Mouse (Mus musculus) CH12.LX (cell line): ENCODE data around the gene Nnat. TPM values are rescaled to one million over a fixed set of nuclear protein-coding genes. Genes with fewer than 3 reads are reported as not detected.

Experiments
- DNase-seq: peaks from one replicate; pipeline ENCODE4 v3.0.0-alpha.2; 2013; ENCODE audit errors: extremely low read depth
- H3K27ac ChIP-seq: 2 replicates; pipeline ENCODE4 v1.5.1; 2012; ENCODE audit warnings: low read depth, mild to moderate bottlenecking, control low read depth, moderate library complexity; ENCODE audit not compliant: insufficient read depth
- H3K27me3 ChIP-seq: replicated peaks from 2 replicates; pipeline ENCODE3; 2012; ENCODE audit warnings: inconsistent platforms
- H3K36me3 ChIP-seq, 2 experiments: replicated peaks in 1 of 2; 2 replicates each; pipeline versions ENCODE3 to v1.6.1; 2012; ENCODE audit warnings: inconsistent platforms in 1 of 2, low read length in 1 of 2, mild to moderate bottlenecking in 1 of 2, mixed read lengths in 1 of 2, moderate library complexity in 1 of 2; ENCODE audit not compliant: control insufficient read depth in 1 of 2, insufficient read depth in 1 of 2
- H3K4me1 ChIP-seq, 2 experiments: 2 replicates each; pipeline ENCODE4 v1.6.1; 2012; ENCODE audit warnings: inconsistent platforms in 1 of 2, moderate library complexity in 1 of 2; ENCODE audit not compliant: insufficient read depth in 2 of 2, control insufficient read depth in 1 of 2
- H3K4me2 ChIP-seq: 2 replicates; pipeline ENCODE4 v1.6.1; 2012; ENCODE audit warnings: low read depth, mild to moderate bottlenecking, control low read depth; ENCODE audit not compliant: poor library complexity, insufficient read depth, severe bottlenecking
- H3K4me3 ChIP-seq, 3 experiments: fragments of 150-350 bp in 1 of 3; sonication (generic) in 1 of 3; replicated peaks in 1 of 3; 2 replicates each; pipeline versions ENCODE3 to v1.5.1; 2011 to 2012; ENCODE audit warnings: low read depth in 2 of 3, low read length in 2 of 3, mild to moderate bottlenecking in 2 of 3, moderate library complexity in 2 of 3, control low read depth in 1 of 3, improper control_type of control experiment in 1 of 3, inconsistent platforms in 1 of 3, mixed read lengths in 1 of 3; ENCODE audit not compliant: poor library complexity in 1 of 3
- H3K79me2 ChIP-seq: replicated peaks from 2 replicates; pipeline ENCODE4 v1.6.1; 2012; ENCODE audit warnings: mild to moderate bottlenecking, moderate library complexity; ENCODE audit not compliant: control insufficient read depth, poor library complexity, insufficient read depth, severe bottlenecking; ENCODE audit errors: extremely low read depth
- H3K9ac ChIP-seq: 2 replicates; pipeline ENCODE4 v1.6.1; 2012; ENCODE audit warnings: low read depth, mild to moderate bottlenecking, control low read depth, moderate library complexity; ENCODE audit not compliant: insufficient read depth
- H3K9me3 ChIP-seq: replicated peaks from 2 replicates; pipeline ENCODE3; 2012; ENCODE audit warnings: low read length, inconsistent platforms, mixed read lengths
- BHLHE40 ChIP-seq: IDR thresholded peaks from 2 replicates; pipeline ENCODE4 v1.6.1; 2011; ENCODE audit warnings: mild to moderate bottlenecking, low read depth, low read length, improper control_type of control experiment
- CHD2 ChIP-seq: IDR thresholded peaks from 2 replicates; pipeline ENCODE4 v1.6.1; 2011; ENCODE audit warnings: low read length, improper control_type of control experiment
- CTCF ChIP-seq, 2 experiments: IDR thresholded peaks in 1 of 2; conservative IDR thresholded peaks in 1 of 2; 2 replicates each; pipeline ENCODE4 v1.5.1; 2011 to 2012; ENCODE audit warnings: low read depth in 2 of 2, low read length in 2 of 2, improper control_type of control experiment in 1 of 2, inconsistent platforms in 1 of 2, mild to moderate bottlenecking in 1 of 2, moderate library complexity in 1 of 2
- E2F4 ChIP-seq: IDR thresholded peaks from 2 replicates; pipeline ENCODE4 v1.6.1; 2011; ENCODE audit warnings: low read depth, low read length, improper control_type of control experiment; ENCODE audit not compliant: insufficient replicate concordance
- ELF1 ChIP-seq: IDR thresholded peaks from 2 replicates; pipeline ENCODE4 v1.6.1; 2014; ENCODE audit warnings: low read depth, mild to moderate bottlenecking, inconsistent platforms, low read length, improper control_type of control experiment
- ETS1 ChIP-seq: conservative IDR thresholded peaks from 2 replicates; pipeline ENCODE4 v1.6.1; 2012; ENCODE audit warnings: low read depth, mild to moderate bottlenecking, inconsistent platforms, low read length, improper control_type of control experiment, moderate library complexity
- GABPA ChIP-seq: IDR thresholded peaks from 2 replicates; pipeline ENCODE4 v1.6.1; 2012; ENCODE audit warnings: low read depth, low read length, improper control_type of control experiment, inconsistent platforms; ENCODE audit not compliant: insufficient replicate concordance
- HCFC1 ChIP-seq: IDR thresholded peaks from 2 replicates; pipeline ENCODE4 v1.6.1; 2012; ENCODE audit warnings: low read depth, mild to moderate bottlenecking, inconsistent platforms, low read length, improper control_type of control experiment
- JUN ChIP-seq: IDR thresholded peaks from 2 replicates; pipeline ENCODE4 v1.6.1; 2011; ENCODE audit warnings: low read depth, mild to moderate bottlenecking, low read length, improper control_type of control experiment, moderate library complexity; ENCODE audit not compliant: insufficient read depth
- KAT2A ChIP-seq: IDR thresholded peaks from 2 replicates; pipeline ENCODE4 v1.6.1; 2012; ENCODE audit warnings: low read length, improper control_type of control experiment, inconsistent platforms; ENCODE audit not compliant: insufficient replicate concordance
- MAFK ChIP-seq: IDR thresholded peaks from 2 replicates; pipeline ENCODE4 v1.6.1; 2011; ENCODE audit warnings: low read length, improper control_type of control experiment; ENCODE audit not compliant: insufficient replicate concordance
- MAZ ChIP-seq: IDR thresholded peaks from 2 replicates; pipeline ENCODE4 v1.6.1; 2012; ENCODE audit warnings: low read depth, mild to moderate bottlenecking, inconsistent platforms, low read length, improper control_type of control experiment, moderate library complexity
- MEF2A ChIP-seq: IDR thresholded peaks from 2 replicates; pipeline ENCODE4 v1.6.1; 2014; ENCODE audit warnings: low read depth, mild to moderate bottlenecking, inconsistent platforms, low read length, improper control_type of control experiment, borderline replicate concordance
- MYC ChIP-seq: IDR thresholded peaks from 2 replicates; pipeline ENCODE4 v1.6.1; 2011; ENCODE audit warnings: low read depth, mild to moderate bottlenecking, improper control_type of control experiment, low read length
- NELFE ChIP-seq: IDR thresholded peaks from 2 replicates; pipeline ENCODE4 v1.6.1; 2011; ENCODE audit warnings: low read depth, low read length, improper control_type of control experiment
- NRF1 ChIP-seq: IDR thresholded peaks from 2 replicates; pipeline ENCODE4 v1.6.1; 2014; ENCODE audit warnings: low read depth, mild to moderate bottlenecking, inconsistent platforms, low read length, improper control_type of control experiment, moderate library complexity
- PAX5 ChIP-seq: IDR thresholded peaks from 2 replicates; pipeline ENCODE4 v1.6.1; 2012; ENCODE audit warnings: low read length, inconsistent platforms, mixed read lengths
- POLR2AphosphoS2 ChIP-seq: IDR thresholded peaks from 2 replicates; pipeline ENCODE4 v1.6.1; 2011; ENCODE audit warnings: low read depth, low read length, improper control_type of control experiment
- RAD21 ChIP-seq: IDR thresholded peaks from 2 replicates; pipeline ENCODE4 v1.6.1; 2011; ENCODE audit warnings: low read depth, mild to moderate bottlenecking, low read length, improper control_type of control experiment, moderate library complexity
- SIN3A ChIP-seq: IDR thresholded peaks from 2 replicates; pipeline ENCODE4 v1.6.1; 2012; ENCODE audit warnings: low read length, improper control_type of control experiment, inconsistent platforms
- TCF12 ChIP-seq: IDR thresholded peaks from 2 replicates; pipeline ENCODE4 v1.6.1; 2014; ENCODE audit warnings: low read depth, mild to moderate bottlenecking, inconsistent platforms, low read length, improper control_type of control experiment
- UBTF ChIP-seq: IDR thresholded peaks from 2 replicates; pipeline ENCODE4 v1.6.1; 2012; ENCODE audit warnings: low read depth, mild to moderate bottlenecking, inconsistent platforms, low read length, improper control_type of control experiment, moderate library complexity
- USF2 ChIP-seq: conservative IDR thresholded peaks from 2 replicates; pipeline ENCODE4 v1.6.1; 2011; ENCODE audit warnings: low read depth, low read length, improper control_type of control experiment
- ZC3H11A ChIP-seq: IDR thresholded peaks from 2 replicates; pipeline ENCODE4 v1.6.1; 2012; ENCODE audit warnings: low read depth, mild to moderate bottlenecking, inconsistent platforms, low read length, improper control_type of control experiment
- ZKSCAN1 ChIP-seq: IDR thresholded peaks from 2 replicates; pipeline ENCODE4 v1.6.1; 2012; ENCODE audit warnings: low read depth, inconsistent platforms, low read length, improper control_type of control experiment, borderline replicate concordance
- ZMIZ1 ChIP-seq: IDR thresholded peaks from 2 replicates; pipeline ENCODE4 v1.6.1; 2012; ENCODE audit warnings: low read depth, mild to moderate bottlenecking, inconsistent platforms, low read length, improper control_type of control experiment
- ZNF384 ChIP-seq: IDR thresholded peaks from 2 replicates; pipeline ENCODE4 v1.6.1; 2012; ENCODE audit warnings: low read depth, low read length, improper control_type of control experiment, inconsistent platforms
- dilution Hi-C: fragments of 300-500 bp; cut with MboI; formaldehyde crosslinking; loops from 2 replicates; pipeline ENCODE4 v1.14.3; 2020; ENCODE audit warnings: low sequenced_read_pairs; ENCODE audit not compliant: extremely low pct_unique_long_range_greater_than_20kb, extremely low pct_ligation_motif_present
- in situ Hi-C: fragments of 300-500 bp; cut with MboI; formaldehyde crosslinking; loops from 3 replicates; pipeline ENCODE4 v1.14.3; 2019; ENCODE audit warnings: low sequenced_read_pairs, low pct_ligation_motif_present, low pct_unique_long_range_greater_than_20kb, mixed read lengths
- polyA plus RNA-seq: library from polyadenylated mRNA; unstranded; fragments of >175 nt; gene quantifications from 2 replicates; pipeline ENCODE4 v1.2.1, GENCODE M21; 2012; ENCODE audit warnings: low read depth; ENCODE audit not compliant: insufficient read length
- total RNA-seq, 2 experiments: library from RNA; depleted of rRNA; stranded (reverse); fragments of 300-350 nt in 1 of 2; fragments of >200 nt in 1 of 2; gene quantifications; 2 replicates each; pipeline ENCODE4 v1.2.3; 2012 to 2014

Nnat gene
- total and polyA plus RNA-seq, 3 experiments, result 0.76 to 0.84 TPM; not detected in 1

GRCm38 (mm10) chr2:157559440-157559839 is 438 bp upstream of the Nnat start:
- no peak overlapping the region for H3K9ac ChIP-seq
- no peak for TF ChIP-seq UBTF
- no peak for TF ChIP-seq RAD21
- TF ChIP-seq CHD2, result no peak
- no peak for TF ChIP-seq E2F4
- no peak for TF ChIP-seq GABPA
- no peak for TF ChIP-seq BHLHE40
- TF ChIP-seq MAFK, result no peak
- no peak for TF ChIP-seq HCFC1
- no peak for TF ChIP-seq NELFE
- no peak for TF ChIP-seq MAZ
- no peak for TF ChIP-seq MEF2A
- no peak for TF ChIP-seq MYC
- no peak for TF ChIP-seq ZKSCAN1
- no peak for TF ChIP-seq KAT2A
- no peak for TF ChIP-seq USF2
- no peak overlapping the region for H3K27ac ChIP-seq
- peaks cover 17% of the 10 kb centered on the region for H3K9me3 ChIP-seq
- in situ Hi-C loops, result loop anchor here (25.0 kb wide), 1 partner anchor 422 kb away; the partner anchor contains the start of gene Samhd1
- H3K4me2 ChIP-seq, result no peak overlapping the region
- peaks cover 15 to 69% of the 10 kb centered on the region in 2 experiments for H3K36me3 ChIP-seq
- no peak overlapping the region for H3K4me3 ChIP-seq
- DNase-seq, result no peak
- no peaks in the 10 kb centered on the region for H3K27me3 ChIP-seq
- H3K79me2 ChIP-seq, result peaks cover 10% of the 10 kb centered on the region
- dilution Hi-C loops, result no loop called here
- peaks cover 0 to 23% of the 10 kb centered on the region in 2 experiments; a peak in 2 of 4 replicates for H3K4me1 ChIP-seq

GRCm38 (mm10) chr2:157560302-157560701 is 424 bp downstream of the Nnat start:
- H3K36me3 ChIP-seq, result peaks cover 15 to 64% of the 10 kb centered on the region in 2 experiments

More at GRCm38 (mm10) chr2:157560302-157560701, 424 bp downstream of the Nnat start:
- H3K27ac ChIP-seq, result no peak overlapping the region
- peaks cover 0 to 32% of the 10 kb centered on the region in 2 experiments; a peak in 2 of 4 replicates for H3K4me1 ChIP-seq
- peaks cover 17% of the 10 kb centered on the region for H3K9me3 ChIP-seq
- dilution Hi-C loops, result no loop called here
- DNase-seq, result no peak
- peaks cover 16% of the 10 kb centered on the region for H3K79me2 ChIP-seq
- TF ChIP-seq ZC3H11A (no peak), CHD2 (no peak), ELF1 (no peak), POLR2AphosphoS2 (no peak), TCF12 (no peak), NRF1 (no peak), JUN (no peak), PAX5 (no peak), MEF2A (no peak), MYC (no peak), CTCF (conservative IDR thresholded peaks at IDR 0.05 in 1 of 2, IDR thresholded peaks at IDR 0.05 in 1 of 2; ENCODE audit: low read depth in 2 of 2, low read length in 2 of 2) (no peak), SIN3A (no peak), ZMIZ1 (no peak), ETS1 (no peak), ZNF384 (no peak), GABPA (no peak), NELFE (no peak), MAFK (no peak)
- TF ChIP-seq, all 38 proteins: peak for 0
- Histone ChIP-seq H3K4me3 (no peak overlapping the region), H3K27me3 (no peaks in the 10 kb centered on the region), H3K9ac (no peak overlapping the region), H3K4me2 (no peak overlapping the region)
- in situ Hi-C loops, result loop anchor here (25.0 kb wide), 1 partner anchor 423 kb away; the partner anchor contains the start of gene Samhd1
